Mouse (Mus musculus): ENCODE results near the gene Dap3. TPM values are rescaled to one million over a fixed set of nuclear protein-coding genes. Genes with fewer than 3 reads are reported as not detected.

Gene Dap3
- polyA plus RNA-seq, 1 experiment from 2014 or later, result 138 TPM

DNA sequence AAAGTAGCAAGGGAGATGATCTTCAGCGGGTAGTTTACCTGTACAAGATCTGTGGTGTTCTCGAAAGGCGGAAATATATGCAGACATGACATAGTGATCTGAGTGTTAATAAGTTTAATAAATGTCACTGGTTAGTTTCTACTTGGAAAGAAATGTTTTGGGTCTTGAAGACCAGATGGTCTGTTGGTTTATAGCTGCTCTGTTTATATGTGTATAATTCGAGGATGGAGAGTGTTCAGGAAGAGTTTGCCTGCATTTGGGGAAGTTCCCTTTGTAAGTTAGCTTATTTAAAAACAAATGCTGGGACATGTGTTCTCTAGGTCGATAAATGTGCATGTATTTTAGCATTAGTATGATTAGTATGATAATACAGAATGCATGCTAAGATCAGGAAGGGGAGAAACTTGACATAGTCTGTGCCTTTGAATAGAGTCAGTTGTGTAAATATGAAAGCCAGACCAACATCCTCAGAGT lies 383 bp upstream of the Dap3 start:
- peak overlapping the region; percentile 88 for H3K9ac ChIP-seq (replicated peaks; ENCODE audit: low read length)
- no peak for DNase-seq
- no peaks in the 10 kb centered on the region for H3K27me3 ChIP-seq (ENCODE audit: control insufficient read depth, insufficient read depth, low read length)
- H3K4me3 ChIP-seq (replicated peaks; ENCODE audit: low read depth, low read length), result peak overlapping the region; percentile 90
- H3K4me2 ChIP-seq (ENCODE audit: low read length), result peak overlapping the region; percentile 62
- ATAC-seq (ENCODE audit: low FRiP score, low TSS enrichment), result no peak
- H3K27ac ChIP-seq (replicated peaks; ENCODE audit: low read depth, low read length), result peak overlapping the region; percentile 99
- peaks cover 34% of the 10 kb centered on the region for H3K4me1 ChIP-seq (ENCODE audit: control insufficient read depth, insufficient read depth, low read length)
- 4% methylated on average over 5 of the region's 5 CpGs for WGBS
- H3K36me3 ChIP-seq (ENCODE audit: control insufficient read depth, insufficient read depth, low read length), result no peaks in the 10 kb centered on the region
- H3K9me3 ChIP-seq (ENCODE audit: control insufficient read depth, low read length), result no peaks in the 10 kb centered on the region

DNA sequence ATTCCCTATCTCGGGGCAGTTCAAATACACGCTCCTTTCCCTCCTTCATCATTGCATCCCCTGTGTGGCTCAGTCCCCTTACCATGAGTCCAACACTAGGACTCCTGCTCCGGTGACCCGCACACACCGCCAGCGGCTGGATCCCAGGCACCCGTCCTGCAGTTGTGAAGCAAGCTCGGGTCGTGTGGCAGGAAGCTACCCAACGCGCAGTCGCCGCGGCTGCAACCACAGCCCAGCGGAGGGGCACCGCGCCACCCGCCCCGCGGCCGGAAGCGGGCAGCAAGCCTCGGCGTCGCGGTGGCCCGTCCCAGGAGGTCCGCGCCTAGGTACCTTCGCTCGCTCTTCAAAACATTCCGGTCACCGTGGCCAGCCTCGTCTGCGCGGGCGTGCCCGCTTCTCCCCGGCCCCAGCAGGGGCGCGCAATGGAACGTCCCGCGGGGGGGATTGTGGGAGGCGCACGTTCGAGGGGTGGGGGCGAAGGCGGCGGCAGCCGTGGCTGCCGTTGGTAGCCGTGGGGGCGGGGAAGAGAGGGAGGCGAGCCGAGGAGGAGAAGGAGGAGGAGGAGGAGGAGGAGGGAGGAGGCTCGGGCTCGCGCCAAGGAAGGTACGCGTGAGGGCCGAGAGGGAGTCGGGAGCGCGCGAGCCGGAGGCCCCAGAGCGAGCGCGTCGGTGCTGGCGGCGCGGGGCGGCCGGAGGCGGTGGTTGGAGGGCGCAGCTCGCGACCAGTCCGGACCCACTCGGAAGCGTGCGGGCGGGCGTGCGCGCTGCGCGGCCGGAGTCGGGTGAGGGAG lies 1.0 kb downstream of the Dap3 start:
- ATAC-seq (ENCODE audit: low FRiP score, low TSS enrichment) (peak; percentile 91), DNase-seq (peak; percentile 96)
- Histone ChIP-seq H3K4me2 (ENCODE audit: low read length) (peak overlapping the region; percentile 62), H3K27ac (replicated peaks; ENCODE audit: low read depth, low read length) (peak overlapping the region; percentile 99), H3K4me1 (ENCODE audit: control insufficient read depth, insufficient read depth, low read length) (peaks cover 34% of the 10 kb centered on the region), H3K36me3 (ENCODE audit: control insufficient read depth, insufficient read depth, low read length) (no peaks in the 10 kb centered on the region), H3K4me3 (replicated peaks; ENCODE audit: low read depth, low read length) (peak overlapping the region; percentile 90), H3K27me3 (ENCODE audit: control insufficient read depth, insufficient read depth, low read length) (no peaks in the 10 kb centered on the region), H3K9ac (replicated peaks; ENCODE audit: low read length) (peak overlapping the region; percentile 88), H3K9me3 (ENCODE audit: control insufficient read depth, low read length) (no peaks in the 10 kb centered on the region)
- under 1% methylated on average over 77 of the region's 92 CpGs for WGBS

DNA sequence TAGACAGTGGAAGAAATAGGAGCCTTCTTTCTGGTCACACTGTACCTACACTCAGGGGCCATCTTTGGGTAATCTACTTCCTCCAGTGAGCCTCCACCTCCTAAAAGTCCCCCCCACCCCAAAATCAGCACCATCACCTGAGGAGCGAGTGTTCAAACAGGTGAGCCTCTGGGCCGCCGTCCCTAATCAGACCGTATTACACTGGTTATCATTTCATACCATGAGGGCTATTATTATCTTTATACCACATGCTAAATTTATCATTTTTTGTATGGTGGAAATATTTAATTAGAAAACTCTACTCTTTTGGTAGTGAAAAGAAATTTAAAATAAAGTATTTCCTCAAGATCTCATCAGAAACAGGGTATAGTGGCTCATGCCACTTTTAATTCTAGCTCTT lies 6.9 kb downstream of the Dap3 start:
- Histone ChIP-seq H3K4me2 (ENCODE audit: low read length) (no peak overlapping the region), H3K4me1 (ENCODE audit: control insufficient read depth, insufficient read depth, low read length) (peaks cover 12% of the 10 kb centered on the region), H3K36me3 (ENCODE audit: control insufficient read depth, insufficient read depth, low read length) (peaks cover 24% of the 10 kb centered on the region), H3K27me3 (ENCODE audit: control insufficient read depth, insufficient read depth, low read length) (no peaks in the 10 kb centered on the region), H3K4me3 (replicated peaks; ENCODE audit: low read depth, low read length) (no peak overlapping the region), H3K9ac (replicated peaks; ENCODE audit: low read length) (no peak overlapping the region), H3K27ac (replicated peaks; ENCODE audit: low read depth, low read length) (no peak overlapping the region), H3K9me3 (ENCODE audit: control insufficient read depth, low read length) (no peaks in the 10 kb centered on the region)
- ATAC-seq (ENCODE audit: low FRiP score, low TSS enrichment) (no peak), DNase-seq (no peak)
- WGBS, result 98% methylated on average over 4 of the region's 4 CpGs

DNA sequence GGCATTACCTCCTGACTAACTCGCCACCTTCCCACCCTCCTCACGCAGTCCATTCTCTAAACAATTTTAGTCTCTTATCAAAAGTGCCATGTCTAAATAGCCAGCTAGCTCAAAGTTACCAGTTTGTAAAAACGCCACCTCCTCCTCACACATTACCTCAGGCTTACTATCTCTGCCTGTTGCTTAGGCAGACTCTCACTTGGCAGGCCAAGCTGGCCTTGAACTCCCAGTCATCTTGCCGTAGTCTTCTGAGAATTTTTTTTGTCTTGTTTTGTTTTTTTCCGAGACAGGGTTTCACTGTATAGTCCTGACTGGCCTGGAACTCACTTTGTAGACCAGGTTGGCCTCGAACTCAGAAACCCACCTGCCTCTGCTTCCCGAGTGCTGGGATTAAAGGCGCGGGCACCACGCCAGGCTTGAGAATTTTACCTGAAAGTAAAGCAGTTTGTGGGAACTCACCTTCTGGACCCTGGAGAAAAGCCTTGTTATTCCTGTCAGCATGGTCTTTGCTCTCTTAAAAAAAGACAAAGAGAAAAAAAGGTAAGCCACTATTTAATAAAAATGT lies 8.6 kb downstream of the Dap3 start:
- ATAC-seq (ENCODE audit: low FRiP score, low TSS enrichment) (no peak), DNase-seq (no peak)
- H3K4me1 ChIP-seq (ENCODE audit: control insufficient read depth, insufficient read depth, low read length), result no peaks in the 10 kb centered on the region
- no peak overlapping the region for H3K4me3 ChIP-seq (replicated peaks; ENCODE audit: low read depth, low read length)
- H3K27ac ChIP-seq (replicated peaks; ENCODE audit: low read depth, low read length), result no peak overlapping the region
- no peaks in the 10 kb centered on the region for H3K27me3 ChIP-seq (ENCODE audit: control insufficient read depth, insufficient read depth, low read length)
- peaks cover 30% of the 10 kb centered on the region for H3K36me3 ChIP-seq (ENCODE audit: control insufficient read depth, insufficient read depth, low read length)
- no peak overlapping the region for H3K4me2 ChIP-seq (ENCODE audit: low read length)
- H3K9me3 ChIP-seq (ENCODE audit: control insufficient read depth, low read length), result no peaks in the 10 kb centered on the region
- H3K9ac ChIP-seq (replicated peaks; ENCODE audit: low read length), result no peak overlapping the region
- 95% methylated on average over 10 of the region's 10 CpGs for WGBS

DNA sequence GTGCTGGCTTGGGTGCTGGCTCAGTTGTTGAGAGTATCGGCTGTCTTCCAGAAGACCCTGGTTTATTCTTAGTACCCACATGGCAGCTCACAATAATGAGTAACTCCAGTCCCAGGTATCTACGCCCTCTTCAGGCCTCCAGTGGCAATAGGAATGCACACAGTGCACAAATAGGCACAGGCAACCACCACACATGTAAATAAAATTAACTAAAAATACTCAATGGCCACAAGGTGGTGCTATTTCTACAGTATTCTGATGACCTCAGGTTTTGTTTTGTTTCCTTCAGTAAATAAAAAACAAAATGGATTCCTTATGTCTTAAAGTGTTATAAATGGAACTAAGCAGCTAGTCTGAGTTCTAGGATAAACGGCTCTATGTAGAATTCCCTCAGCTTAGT lies 11.2 kb downstream of the Dap3 start:
- H3K4me3 ChIP-seq (replicated peaks; ENCODE audit: low read depth, low read length), result no peak overlapping the region
- H3K4me1 ChIP-seq (ENCODE audit: control insufficient read depth, insufficient read depth, low read length), result no peaks in the 10 kb centered on the region
- no peaks in the 10 kb centered on the region for H3K9me3 ChIP-seq (ENCODE audit: control insufficient read depth, low read length)
- no peak overlapping the region for H3K4me2 ChIP-seq (ENCODE audit: low read length)
- peaks cover 49% of the 10 kb centered on the region for H3K36me3 ChIP-seq (ENCODE audit: control insufficient read depth, insufficient read depth, low read length)
- DNase-seq, result peak; percentile 91
- no peak overlapping the region for H3K9ac ChIP-seq (replicated peaks; ENCODE audit: low read length)
- no peaks in the 10 kb centered on the region for H3K27me3 ChIP-seq (ENCODE audit: control insufficient read depth, insufficient read depth, low read length)
- ATAC-seq (ENCODE audit: low FRiP score, low TSS enrichment), result no peak
- WGBS, result 76% methylated on average over 3 of the region's 3 CpGs
- no peak overlapping the region for H3K27ac ChIP-seq (replicated peaks; ENCODE audit: low read depth, low read length)

DNA sequence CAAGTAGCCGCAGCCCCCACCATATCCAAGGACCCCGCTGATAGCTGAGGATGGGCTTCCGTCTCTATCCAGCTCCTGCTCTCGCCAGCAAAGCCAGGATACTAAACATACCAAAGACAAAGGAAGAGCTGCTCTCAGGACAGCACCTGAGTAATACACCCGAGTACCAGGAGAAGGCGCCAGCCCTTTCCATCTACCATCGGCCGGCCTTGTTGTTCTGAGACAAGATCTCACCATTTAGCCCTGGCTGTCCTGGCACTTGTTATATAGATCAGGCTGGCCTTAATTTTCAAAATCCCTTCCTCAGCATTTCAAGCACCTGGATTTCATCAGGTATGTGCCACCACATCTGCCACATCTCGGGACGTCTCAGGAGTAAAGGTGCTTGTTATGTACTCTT lies 11.9 kb downstream of the Dap3 start:
- DNase-seq (no peak), ATAC-seq (ENCODE audit: low FRiP score, low TSS enrichment) (no peak)
- Histone ChIP-seq H3K9me3 (ENCODE audit: control insufficient read depth, low read length) (no peaks in the 10 kb centered on the region), H3K4me2 (ENCODE audit: low read length) (no peak overlapping the region), H3K4me1 (ENCODE audit: control insufficient read depth, insufficient read depth, low read length) (no peaks in the 10 kb centered on the region), H3K27me3 (ENCODE audit: control insufficient read depth, insufficient read depth, low read length) (no peaks in the 10 kb centered on the region), H3K27ac (replicated peaks; ENCODE audit: low read depth, low read length) (no peak overlapping the region), H3K4me3 (replicated peaks; ENCODE audit: low read depth, low read length) (no peak overlapping the region), H3K36me3 (ENCODE audit: control insufficient read depth, insufficient read depth, low read length) (peaks cover 53% of the 10 kb centered on the region), H3K9ac (replicated peaks; ENCODE audit: low read length) (no peak overlapping the region)
- WGBS, result 96% methylated on average over 10 of the region's 10 CpGs

DNA sequence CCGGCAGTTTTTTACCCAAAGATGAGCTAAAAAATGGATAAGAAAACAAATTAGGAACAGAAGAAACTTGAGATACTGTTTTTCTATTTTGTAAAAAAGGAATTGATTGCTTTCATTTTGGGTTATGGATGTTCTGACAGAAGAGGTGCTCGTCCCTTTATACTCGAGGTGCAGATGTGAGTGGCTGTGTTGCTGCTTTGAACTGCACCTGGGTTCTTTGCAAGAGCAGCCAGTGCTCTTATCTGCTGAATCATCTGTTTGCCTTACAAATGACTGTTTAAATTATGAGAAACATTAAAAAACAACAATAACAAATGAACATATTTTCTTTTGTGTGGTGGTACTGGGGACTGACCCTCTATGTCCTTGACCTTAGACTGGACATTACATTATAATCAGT lies 21.5 kb downstream of the Dap3 start:
- ATAC-seq (ENCODE audit: low FRiP score, low TSS enrichment), result no peak
- H3K4me2 ChIP-seq (ENCODE audit: low read length), result no peak overlapping the region
- WGBS, result 91% methylated on average over 3 of the region's 3 CpGs

DNA sequence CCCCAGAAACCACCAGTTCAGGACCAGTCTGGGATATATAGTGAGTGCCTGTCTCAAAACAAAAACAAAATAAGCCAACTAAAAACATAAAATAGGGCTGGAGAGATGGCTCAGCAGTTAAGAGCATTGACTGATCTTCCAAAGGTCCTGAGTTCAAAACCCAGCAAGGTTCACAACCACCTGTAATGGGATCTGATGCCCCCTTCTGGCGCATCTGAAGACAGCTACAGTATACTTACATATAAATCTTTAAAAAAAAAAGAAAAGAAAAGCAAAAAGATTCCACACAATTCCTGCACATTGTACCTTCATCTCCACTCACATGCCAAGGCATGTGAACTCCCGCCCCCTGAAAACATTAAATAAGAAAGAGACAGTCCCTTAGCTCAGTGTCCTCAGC lies 25.3 kb downstream of the Dap3 start:
- no peak overlapping the region for H3K4me2 ChIP-seq (ENCODE audit: low read length)
- H3K4me3 ChIP-seq (replicated peaks; ENCODE audit: low read depth, low read length), result no peak overlapping the region
- DNase-seq (no peak), ATAC-seq (ENCODE audit: low FRiP score, low TSS enrichment) (no peak)
- no peaks in the 10 kb centered on the region for H3K4me1 ChIP-seq (ENCODE audit: control insufficient read depth, insufficient read depth, low read length)
- H3K27me3 ChIP-seq (ENCODE audit: control insufficient read depth, insufficient read depth, low read length), result no peaks in the 10 kb centered on the region
- H3K9me3 ChIP-seq (ENCODE audit: control insufficient read depth, low read length), result no peaks in the 10 kb centered on the region
- H3K9ac ChIP-seq (replicated peaks; ENCODE audit: low read length), result no peak overlapping the region
- no peak overlapping the region for H3K27ac ChIP-seq (replicated peaks; ENCODE audit: low read depth, low read length)
- WGBS, result 96% methylated on average over 2 of the region's 2 CpGs
- H3K36me3 ChIP-seq (ENCODE audit: control insufficient read depth, insufficient read depth, low read length), result peaks cover 97% of the 10 kb centered on the region

More for the DNA sequence above, 21.5 kb downstream of the Dap3 start:
- no peaks in the 10 kb centered on the region for H3K27me3 ChIP-seq (ENCODE audit: control insufficient read depth, insufficient read depth, low read length)
- no peak overlapping the region for H3K9ac ChIP-seq (replicated peaks; ENCODE audit: low read length)
- no peak overlapping the region for H3K27ac ChIP-seq (replicated peaks; ENCODE audit: low read depth, low read length)
- no peak overlapping the region for H3K4me3 ChIP-seq (replicated peaks; ENCODE audit: low read depth, low read length)
- peaks cover 95% of the 10 kb centered on the region for H3K36me3 ChIP-seq (ENCODE audit: control insufficient read depth, insufficient read depth, low read length)
- DNase-seq, result no peak
- H3K9me3 ChIP-seq (ENCODE audit: control insufficient read depth, low read length), result no peaks in the 10 kb centered on the region
- no peaks in the 10 kb centered on the region for H3K4me1 ChIP-seq (ENCODE audit: control insufficient read depth, insufficient read depth, low read length)
